Mouse (Mus musculus) embryonic facial prominence, embryonic 12.5 days (tissue): ENCODE results near the gene Gne. TPM values are rescaled to one million over a fixed set of nuclear protein-coding genes. Genes with fewer than 3 reads are reported as not detected.

Source experiments
- ATAC-seq: fragments of 200-750 bp; cut with Nextera tagmentation; 2 replicates; pipeline ENCODE4 v1.8.0; 2017; ENCODE audit not compliant: insufficient number of reproducible peaks, insufficient read depth, low FRiP score, low TSS enrichment
- H3K27ac ChIP-seq: fragments of 300-500 bp; sonication (generic); 2 replicates; pipeline ENCODE4 v1.5.1; 2016; ENCODE audit warnings: mild to moderate bottlenecking
- H3K27me3 ChIP-seq: fragments of 300-500 bp; sonication (generic); 2 replicates; pipeline ENCODE4 v1.6.1; 2016; ENCODE audit warnings: mild to moderate bottlenecking, moderate library complexity
- H3K36me3 ChIP-seq: fragments of 300-500 bp; sonication (generic); 2 replicates; pipeline ENCODE4 v1.6.1; 2016; ENCODE audit warnings: mild to moderate bottlenecking
- H3K4me1 ChIP-seq: fragments of 300-500 bp; sonication (generic); 2 replicates; pipeline ENCODE4 v1.6.1; 2016
- H3K4me2 ChIP-seq: fragments of 300-500 bp; sonication (generic); replicated peaks from 2 replicates; pipeline ENCODE4 v1.6.1; 2016; ENCODE audit warnings: mild to moderate bottlenecking, moderate library complexity
- H3K4me3 ChIP-seq: fragments of 300-500 bp; sonication (generic); 2 replicates; pipeline ENCODE4 v1.5.1; 2016; ENCODE audit warnings: mild to moderate bottlenecking
- H3K9ac ChIP-seq: fragments of 300-500 bp; sonication (generic); 2 replicates; pipeline ENCODE4 v1.6.1; 2016; ENCODE audit warnings: mild to moderate bottlenecking, moderate library complexity
- H3K9me3 ChIP-seq: fragments of 300-500 bp; sonication (generic); 2 replicates; pipeline ENCODE4 v1.6.1; 2016; ENCODE audit warnings: mild to moderate bottlenecking, moderate library complexity
- WGBS: fragments of 180-500 bp; shearing (Covaris S2); methylation state at CpG from one replicate; pipeline ENCODE4 v1.1.7; 2016; 5-methylcytosine and 5-hydroxymethylcytosine counted together
- polyA plus RNA-seq: library from polyadenylated mRNA; unstranded; fragments of >200 nt; fragmentation: Nextera tagmentation; extraction: Ambion mirVana; gene quantifications from 2 replicates; pipeline ENCODE4 v1.2.1, GENCODE M21; 2016

Gne gene
- polyA plus RNA-seq, 1 experiment from 2014 or later = 23.8 TPM

- Histone ChIP-seq H3K4me2 (no peak overlapping the region), H3K9me3 (no peaks in the 10 kb centered on the region), H3K9ac (no peak overlapping the region), H3K4me3 (no peak overlapping the region), H3K4me1 (peaks cover 20% of the 10 kb centered on the region), H3K36me3 (peaks cover 32% of the 10 kb centered on the region), H3K27ac (no peak overlapping the region), H3K27me3 (no peaks in the 10 kb centered on the region)
- ATAC-seq = no peak
- WGBS = 93% methylated on average over 12 of the region's 12 CpGs
Measured at GRCm38 (mm10) chr4:44016791-44017190, 67.2 kb downstream of the Gne start.

DNA sequence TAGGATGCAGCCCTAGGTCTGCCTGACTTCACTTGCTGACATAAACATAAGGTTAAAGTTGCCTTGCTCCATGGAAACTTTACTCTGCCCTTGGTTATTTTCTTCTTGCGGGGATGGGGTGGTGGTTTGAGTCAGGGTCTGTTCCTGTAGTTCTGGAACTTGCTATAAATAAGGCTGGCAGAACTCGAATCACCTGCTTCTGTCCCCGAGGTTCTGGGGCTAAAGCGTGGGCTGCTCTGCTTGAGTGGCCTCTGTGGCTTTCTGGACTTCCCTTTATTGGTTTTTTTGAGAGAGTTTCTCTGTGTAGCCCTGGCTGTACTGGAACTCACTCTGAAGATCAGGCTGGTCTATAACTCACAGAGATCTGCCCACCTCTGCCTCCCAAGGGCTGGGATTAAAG is 67.9 kb downstream of the Gne start:
- Histone ChIP-seq H3K4me3 (no peak overlapping the region), H3K4me2 (no peak overlapping the region), H3K9ac (no peak overlapping the region), H3K4me1 (peaks cover 20% of the 10 kb centered on the region), H3K9me3 (no peaks in the 10 kb centered on the region), H3K27me3 (no peaks in the 10 kb centered on the region), H3K36me3 (peaks cover 25% of the 10 kb centered on the region), H3K27ac (no peak overlapping the region)
- no peak for ATAC-seq
- 81% methylated on average over 4 of the region's 4 CpGs for WGBS

GRCm38 (mm10) chr4:44013391-44014070 is 70.4 kb downstream of the Gne start:
- H3K9ac ChIP-seq = peak overlapping the region; percentile 95
- peaks cover 20% of the 10 kb centered on the region for H3K4me1 ChIP-seq
- H3K36me3 ChIP-seq = 0 out of 2 replicates have a peak, but pooled peaks cover 4% of the 10 kb centered on the region
- H3K9me3 ChIP-seq = no peaks in the 10 kb centered on the region
- no peak overlapping the region for H3K27ac ChIP-seq
- 24% methylated on average over 11 of the region's 11 CpGs for WGBS
- no peaks in the 10 kb centered on the region for H3K27me3 ChIP-seq
- H3K4me2 ChIP-seq = peak overlapping the region; percentile 98
- ATAC-seq = no peak
- H3K4me3 ChIP-seq = peak overlapping the region; percentile 98

GRCm38 (mm10) chr4:44012376-44013367 is 71.3 kb downstream of the Gne start:
- no peaks in the 10 kb centered on the region for H3K36me3 ChIP-seq
- H3K4me3 ChIP-seq = peak overlapping the region; percentile 98
- H3K9ac ChIP-seq = peak overlapping the region; percentile 95
- WGBS = under 1% methylated on average over 77 of the region's 77 CpGs
- no peaks in the 10 kb centered on the region for H3K9me3 ChIP-seq
- H3K27ac ChIP-seq = peak overlapping the region; percentile 69
- peaks cover 20% of the 10 kb centered on the region for H3K4me1 ChIP-seq
- H3K27me3 ChIP-seq = no peaks in the 10 kb centered on the region
- H3K4me2 ChIP-seq = peak overlapping the region; percentile 98
- ATAC-seq = peak; percentile 92

GRCm38 (mm10) chr4:44011799-44012198 is 72.2 kb downstream of the Gne start:
- 83% methylated on average over 3 of the region's 3 CpGs for WGBS
- Histone ChIP-seq H3K4me3 (peak overlapping the region; percentile 98), H3K36me3 (no peaks in the 10 kb centered on the region), H3K4me1 (peaks cover 20% of the 10 kb centered on the region), H3K27ac (0 out of 2 replicates have a peak overlapping the region, but pooled peaks have one; percentile 50), H3K4me2 (peak overlapping the region; percentile 98), H3K27me3 (no peaks in the 10 kb centered on the region), H3K9ac (peak overlapping the region; percentile 95), H3K9me3 (no peaks in the 10 kb centered on the region)
- ATAC-seq = no peak

GRCm38 (mm10) chr4:44010893-44011292 is 73.1 kb downstream of the Gne start:
- no peaks in the 10 kb centered on the region for H3K27me3 ChIP-seq
- ATAC-seq = no peak
- H3K36me3 ChIP-seq = no peaks in the 10 kb centered on the region
- no peak overlapping the region for H3K4me2 ChIP-seq
- peaks cover 20% of the 10 kb centered on the region for H3K4me1 ChIP-seq
- no peak overlapping the region for H3K4me3 ChIP-seq
- H3K27ac ChIP-seq = no peak overlapping the region
- WGBS = 39% methylated on average over 2 of the region's 2 CpGs
- no peaks in the 10 kb centered on the region for H3K9me3 ChIP-seq
- H3K9ac ChIP-seq = no peak overlapping the region

DNA sequence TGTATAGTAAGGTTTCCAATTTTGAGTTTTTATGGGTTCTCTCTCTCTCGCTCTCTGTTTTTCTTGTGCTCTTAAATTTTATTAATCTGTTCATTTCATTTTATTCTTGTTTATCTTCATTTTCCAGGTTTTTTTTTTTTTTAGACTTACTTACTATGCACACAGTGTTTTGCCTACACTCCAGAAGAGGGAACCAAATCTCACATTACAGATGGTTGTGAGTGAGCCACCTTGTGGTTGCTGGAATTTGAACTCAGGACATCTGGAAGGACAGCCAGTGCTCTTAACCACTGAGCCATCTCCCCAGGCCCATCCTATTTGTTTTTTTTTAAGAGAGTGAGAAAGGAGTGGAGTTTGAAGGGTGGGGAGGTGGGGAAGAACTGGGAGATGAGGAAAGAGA is 73.8 kb downstream of the Gne start:
- H3K4me3 ChIP-seq = no peak overlapping the region
- H3K27ac ChIP-seq = no peak overlapping the region
- no peaks in the 10 kb centered on the region for H3K27me3 ChIP-seq
- H3K9me3 ChIP-seq = no peaks in the 10 kb centered on the region
- no peak overlapping the region for H3K9ac ChIP-seq
- ATAC-seq = no peak
- no peaks in the 10 kb centered on the region for H3K36me3 ChIP-seq
- 91% methylated on average over 1 of the region's 1 CpGs for WGBS
- peaks cover 20% of the 10 kb centered on the region for H3K4me1 ChIP-seq
- no peak overlapping the region for H3K4me2 ChIP-seq

DNA sequence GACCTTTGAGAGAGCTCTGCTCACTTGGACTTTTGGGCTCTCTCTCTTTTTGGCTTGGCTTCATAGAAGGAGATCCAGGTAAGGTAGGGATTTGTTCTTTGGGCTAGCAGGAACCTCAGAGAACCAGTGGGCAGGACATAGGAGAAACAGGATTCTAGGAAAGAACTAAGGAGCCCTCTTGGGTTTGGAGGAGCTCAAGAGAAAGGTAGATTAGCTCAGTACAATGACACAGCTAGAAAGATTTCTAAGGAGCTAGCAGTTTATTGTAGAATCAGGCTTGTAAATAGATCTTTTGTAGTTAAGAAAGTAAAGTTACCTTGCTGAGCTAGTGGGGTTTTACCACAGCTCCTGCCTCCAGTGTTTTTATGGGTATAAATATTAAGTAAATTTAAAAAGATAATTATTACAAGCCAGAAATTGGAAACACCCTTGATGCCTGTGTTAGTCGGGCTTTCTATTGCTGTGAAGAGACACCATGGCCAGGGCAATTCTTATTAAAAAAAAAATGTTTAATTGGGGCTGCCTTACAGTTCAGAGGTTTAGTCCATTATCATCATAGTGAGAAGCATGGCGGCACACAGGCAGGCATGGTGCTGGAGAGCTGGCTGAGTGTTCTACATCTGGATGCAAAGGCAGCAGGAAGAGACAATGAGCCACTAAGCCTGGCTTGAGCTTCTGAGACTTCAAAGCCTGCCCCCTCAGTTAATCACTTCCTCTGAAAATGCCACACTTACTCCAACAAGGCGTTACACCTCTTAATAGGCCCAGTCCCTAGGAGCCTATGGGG is 79.2 kb downstream of the Gne start:
- Histone ChIP-seq H3K4me2 (no peak overlapping the region), H3K27me3 (no peaks in the 10 kb centered on the region), H3K4me1 (no peaks in the 10 kb centered on the region), H3K4me3 (no peak overlapping the region), H3K27ac (no peak overlapping the region), H3K36me3 (no peaks in the 10 kb centered on the region), H3K9ac (no peak overlapping the region), H3K9me3 (no peaks in the 10 kb centered on the region)
- WGBS = 71% methylated on average over 3 of the region's 3 CpGs
- ATAC-seq = no peak

DNA sequence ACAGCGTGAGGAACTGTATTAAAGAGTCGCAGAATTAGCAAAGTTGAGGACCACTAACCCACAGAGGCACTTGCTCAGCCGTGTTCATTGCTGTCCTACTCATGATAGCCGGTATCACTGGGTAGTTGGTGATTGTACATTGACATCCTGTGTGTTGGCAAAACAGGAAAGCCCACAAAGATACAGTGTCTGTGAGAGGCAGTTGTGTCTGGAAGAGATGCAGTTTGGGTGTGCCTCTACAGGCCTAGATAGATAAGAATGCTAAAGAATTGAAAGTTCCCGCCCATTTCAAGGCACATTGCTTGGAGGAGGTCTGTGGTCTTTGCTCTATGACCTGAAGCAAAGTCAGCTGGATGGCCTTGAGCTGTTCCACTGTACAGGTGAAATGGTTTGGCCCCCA is 79.9 kb downstream of the Gne start, which contains the start of gene Clta:
TSS of gene Clta (plus strand) at position 327 of the 400 bp plus-strand sequence.
- no peaks in the 10 kb centered on the region for H3K36me3 ChIP-seq
- H3K9me3 ChIP-seq = no peaks in the 10 kb centered on the region
- no peak within 1 kb of the TSS for H3K9ac ChIP-seq
- H3K27ac ChIP-seq = no peak within 1 kb of the TSS
- H3K27me3 ChIP-seq = no peaks in the 10 kb centered on the region
- H3K4me1 ChIP-seq = no peaks in the 10 kb centered on the region
- H3K4me2 ChIP-seq = no peak within 1 kb of the TSS
- no peak for ATAC-seq
- 87% methylated on average over 5 of the region's 5 CpGs for WGBS
- H3K4me3 ChIP-seq = no peak within 1 kb of the TSS

DNA sequence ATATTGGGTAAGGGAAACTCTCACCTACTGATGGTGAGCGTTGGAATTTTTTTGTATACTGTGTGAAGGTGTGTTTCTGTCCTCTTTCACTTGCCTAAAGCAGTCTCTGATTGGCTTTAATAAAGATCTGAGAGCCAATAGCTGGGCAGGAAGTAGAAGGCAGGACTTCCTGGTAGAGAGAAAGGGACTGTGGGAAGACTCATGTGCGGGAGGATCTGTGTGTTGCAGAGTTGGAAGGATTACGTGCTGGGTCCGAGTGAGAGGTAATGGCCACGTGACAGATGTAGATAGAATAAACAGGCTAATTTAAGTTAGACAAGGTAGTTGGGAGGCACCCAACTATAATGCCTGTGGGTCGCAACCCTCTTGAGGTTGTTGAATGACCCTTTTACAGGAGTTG is 80.4 kb downstream of the Gne start:
- Histone ChIP-seq H3K4me2 (no peak overlapping the region), H3K9me3 (0 out of 2 replicates have a peak, but pooled peaks cover 4% of the 10 kb centered on the region), H3K9ac (no peak overlapping the region), H3K27ac (no peak overlapping the region), H3K36me3 (no peaks in the 10 kb centered on the region), H3K4me3 (no peak overlapping the region), H3K4me1 (no peaks in the 10 kb centered on the region), H3K27me3 (no peaks in the 10 kb centered on the region)
- ATAC-seq = no peak
- 88% methylated on average over 6 of the region's 6 CpGs for WGBS

- Histone ChIP-seq H3K27ac (no peak overlapping the region), H3K4me3 (no peak overlapping the region), H3K27me3 (no peaks in the 10 kb centered on the region), H3K9ac (no peak overlapping the region), H3K9me3 (0 out of 2 replicates have a peak, but pooled peaks cover 4% of the 10 kb centered on the region), H3K36me3 (no peaks in the 10 kb centered on the region), H3K4me1 (no peaks in the 10 kb centered on the region), H3K4me2 (no peak overlapping the region)
- ATAC-seq = no peak
- WGBS = 84% methylated on average over 2 of the region's 2 CpGs
Measured at GRCm38 (mm10) chr4:43994342-43994741, 89.6 kb downstream of the Gne start.
